8 mouse cellular contexts compared by ENCODE assay signal in genomic region chrX:102189581-102189980, GRCm38 (mm10). TPM values are rescaled to one million over a fixed set of nuclear protein-coding genes. Genes with fewer than 3 reads are reported as not detected.
DNase-seq lines count a peak whose midpoint lies in the region; ATAC-seq lines count a peak whose summit lies in the region.

No protein-coding gene starts in this region.

- ATAC-seq in heart, embryonic 12.5 days (ENCODE audit: insufficient number of reproducible peaks, low FRiP score): no peak
- no peak; the same call in 1 of the 2 replicates for ATAC-seq in liver, embryonic 12.5 days

- H3K27me3 ChIP-seq in heart, embryonic 12.5 days (replicated peaks): 0 out of 2 replicates have a peak, but pooled peaks cover 2% of the 10 kb centered on the region
- H3K27me3 ChIP-seq in liver, embryonic 12.5 days (replicated peaks): peaks cover 19% of the 10 kb centered on the region; the same call in 1 of the 2 replicates

- no peak overlapping the region for H3K27ac ChIP-seq in heart, embryonic 12.5 days (ENCODE audit: poor library complexity, severe bottlenecking)
- 0 out of 2 replicates have a peak overlapping the region, but pooled peaks have one; percentile 14 for H3K27ac ChIP-seq in liver, embryonic 12.5 days

- intact Hi-C loops in heart, postnatal 25 days (cut with DNase I): loop anchor here (2.0 to 10.0 kb wide), 3 partner anchors 31 to 235 kb away; no protein-coding TSS in a partner anchor

- 48% methylated on average over 5 of the region's 5 CpGs for WGBS in heart, embryonic 12.5 days
- whole genome bisulfite sequencing in liver, embryonic 12.5 days (ENCODE audit: insufficient replicate concordance): 35% methylated on average over 5 of the region's 5 CpGs

- H3K4me2 ChIP-seq in heart, embryonic 12.5 days: peak overlapping the region; percentile 36
- H3K4me2 ChIP-seq in liver, embryonic 12.5 days: peak overlapping the region; percentile 68

- H3K9me3 ChIP-seq in heart, embryonic 12.5 days (replicated peaks): no peaks in the 10 kb centered on the region
- H3K9me3 ChIP-seq in liver, embryonic 12.5 days (replicated peaks): no peaks in the 10 kb centered on the region

- no peak overlapping the region for H3K9ac ChIP-seq in heart, embryonic 12.5 days
- H3K9ac ChIP-seq in liver, embryonic 12.5 days: peak overlapping the region; percentile 5; the same call in 1 of the 2 replicates

- 0 out of 2 replicates have a peak, but pooled peaks cover 13% of the 10 kb centered on the region for H3K4me1 ChIP-seq in heart, embryonic 12.5 days (replicated peaks)
- 0 out of 2 replicates have a peak, but pooled peaks cover 13% of the 10 kb centered on the region for H3K4me1 ChIP-seq in liver, embryonic 12.5 days

- DNase-seq in heart, postnatal 25 days (ENCODE audit: low spot score): no peak
- peak; percentile 42 for DNase-seq in testis, postnatal 14 days (ENCODE audit: low spot score)
- no peak for DNase-seq in testis, postnatal 10 days (ENCODE audit: low spot score)
- DNase-seq in urinary bladder, postnatal 25 days (ENCODE audit: low spot score): no peak
- no peak for DNase-seq in adrenal gland, postnatal 14 days
- DNase-seq in gastrocnemius, adult 8-10 months (ENCODE audit: low spot score in 2 of 2): no peak

- 0 out of 2 replicates have a peak overlapping the region, but pooled peaks have one; percentile 70 for H3K4me3 ChIP-seq in heart, embryonic 12.5 days
- peak overlapping the region; percentile 66 for H3K4me3 ChIP-seq in liver, embryonic 12.5 days

- peaks cover 14% of the 10 kb centered on the region for H3K36me3 ChIP-seq in heart, embryonic 12.5 days
- H3K36me3 ChIP-seq in liver, embryonic 12.5 days: peaks cover 34% of the 10 kb centered on the region

RNA-seq across cellular contexts. Expression of gene Rps4x, which starts 0.4 kb away (rescaled TPM):
- 446 and 451 TPM in 2 replicates for polyA plus RNA-seq in heart, embryonic 12.5 days (2016; fragmentation: Nextera tagmentation; extraction: Ambion mirVana)
- total RNA-seq in heart, postnatal 25 days (2021): 100 to 1,000 TPM; 601 to 672 TPM
- polyA plus RNA-seq in liver, embryonic 12.5 days (2016; fragmentation: Nextera tagmentation; extraction: Ambion mirVana): 627 and 649 TPM in 2 replicates
- 948 and 1,120 TPM in 2 replicates for total RNA-seq in adrenal gland, postnatal 14 days (2021)
- 100 to 1,000 TPM; 493 to 583 (median 542) TPM for total RNA-seq in gastrocnemius, adult 8-10 months (2022)

RNA-seq across cellular contexts. Expression of gene Ercc6l, which starts 32.7 kb away (rescaled TPM):
- polyA plus RNA-seq in heart, embryonic 12.5 days (2016; fragmentation: Nextera tagmentation; extraction: Ambion mirVana): 10.9 TPM in 2 replicates
- total RNA-seq in heart, postnatal 25 days (2021): under 1 TPM; 0.42 to 0.47 TPM
- polyA plus RNA-seq in liver, embryonic 12.5 days (2016; fragmentation: Nextera tagmentation; extraction: Ambion mirVana): 16.1 and 17.0 TPM in 2 replicates
- 2.6 TPM in 2 replicates for total RNA-seq in adrenal gland, postnatal 14 days (2021)
- under 1 TPM in 2 of 4 experiments, not detected in 2; 0.05 to 0.11 TPM for total RNA-seq in gastrocnemius, adult 8-10 months (2022)
